Mouse (Mus musculus) adrenal gland, adult 18-20 months (tissue): Measurements from ENCODE around the gene Olfr142. TPM values are rescaled to one million over a fixed set of nuclear protein-coding genes. Genes with fewer than 3 reads are reported as not detected.
"Not testable (repeated sequence)": the region's sequence is repeated elsewhere in the genome, so short reads cannot be mapped to it uniquely, and the experiment has no call there.

Experiments
- DNase-seq, 2 experiments: peaks; one replicate each; pipeline ENCODE4 v3.0.0; 2021 to 2022; ENCODE audit warnings: low spot score in 2 of 2
- long read RNA-seq, 2 experiments: library from polyadenylated mRNA; stranded (forward); transcript quantifications; one replicate each; pipeline ENCODE4 v2.0.0; 2021
- total RNA-seq, 2 experiments: library from RNA; stranded (reverse); gene quantifications; 1 replicate in 1 of 2; 2 replicates in 1 of 2; pipeline ENCODE4 v1.2.3; 2021

The Olfr142 gene
- not detected for total RNA-seq
- long read RNA-seq, experiment 1 = 0 reads
- long read RNA-seq, experiment 2 = 0 reads

- DNase-seq = no peak
Observed at GRCm38 (mm10) chr2:90257492-90257891, at the start of gene Olfr142. Gene Olfr142, minus strand, starts transcription at chr2:90257592.

GRCm38 (mm10) chr2:90292741-90293140 lies 35.3 kb upstream of the Olfr142 start, which contains the start of gene Olfr1272:
Gene Olfr1272, minus strand, starts transcription at chr2:90292841.
- DNase-seq = no peak

DNA sequence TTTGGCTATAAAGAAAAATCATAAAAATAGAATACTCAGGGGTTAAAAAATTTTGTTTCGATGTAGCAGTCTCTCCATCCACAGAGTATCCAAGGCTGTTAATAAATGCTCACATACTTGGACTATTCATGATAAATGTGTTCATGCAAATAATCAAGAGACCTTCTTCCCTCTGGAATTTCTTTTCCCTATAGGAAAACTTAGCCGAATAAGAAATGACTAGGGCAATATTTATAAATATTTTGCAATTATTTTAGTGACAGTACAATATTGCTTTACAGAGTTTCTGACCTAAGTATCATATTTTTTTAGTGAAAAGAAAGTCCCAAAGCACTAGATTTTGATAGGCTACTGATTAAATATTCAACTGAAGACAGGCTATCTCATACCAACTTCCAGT lies 13.5 kb upstream of the Olfr142 start, which contains the start of gene Olfr1271:
Gene Olfr1271 (minus strand): TSS at position 101 of the 400 bp plus-strand sequence.
- DNase-seq = no peak

DNA sequence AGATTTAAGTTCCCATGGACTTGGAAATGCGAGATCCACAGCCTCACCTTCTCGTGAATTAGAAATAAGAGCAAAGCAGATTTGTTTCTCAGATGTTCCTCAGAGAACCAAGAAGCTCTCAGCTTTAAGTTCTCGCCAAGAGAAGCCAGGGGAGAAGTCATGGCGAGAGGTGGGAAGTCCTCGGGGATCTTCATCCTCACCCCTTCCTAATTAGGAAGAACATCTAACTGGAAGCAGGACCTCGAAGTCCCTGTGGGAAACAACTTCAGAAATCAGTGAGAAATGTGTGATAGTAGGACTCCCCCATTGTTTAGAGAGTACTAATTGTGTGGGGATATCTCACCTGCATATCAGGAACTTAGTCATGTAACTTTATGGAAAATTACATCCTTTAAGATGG lies 33.0 kb downstream of the Olfr142 start, which contains the start of gene Olfr1506:
Gene Olfr1506 (minus strand): TSS at position 101 of the 400 bp plus-strand sequence.
- not testable (repeated sequence) for DNase-seq

Other genes starting within 250 kb of the Olfr142 start
- gene Olfr1263, start 245.5 kb downstream of the Olfr142 start, total RNA-seq = not detected
- gene Olfr1264, start 232.0 kb downstream of the Olfr142 start, total RNA-seq = not detected
- not detected for gene Olfr1265, start 222.3 kb downstream of the Olfr142 start, total RNA-seq
- gene Olfr140, start 194.0 kb downstream of the Olfr142 start, total RNA-seq = not detected
- not detected for gene Olfr1269, start 136.2 kb downstream of the Olfr142 start, total RNA-seq
- not detected for gene Olfr32, start 115.3 kb downstream of the Olfr142 start, total RNA-seq
- gene Olfr1270, start 104.5 kb downstream of the Olfr142 start, total RNA-seq = not detected
- under 1 TPM in 1 of 2 experiments, not detected in 1; 0.13 TPM for gene Olfr1506, start 33.1 kb downstream of the Olfr142 start, total RNA-seq
- not detected for gene Olfr1271, start 13.4 kb upstream of the Olfr142 start, total RNA-seq
- gene Olfr1272, start 35.2 kb upstream of the Olfr142 start, total RNA-seq = not detected
- not detected for gene Gm13769, start 64.6 kb upstream of the Olfr142 start, total RNA-seq
- not detected for gene Olfr1274-ps, start 141.1 kb upstream of the Olfr142 start, total RNA-seq